Mouse (Mus musculus) T-cell, adult 2 months (primary cell): ENCODE measurements around the gene Ephx4.

Source experiments
- DNase-seq: peaks from one replicate; pipeline ENCODE4 v3.0.0; 2022; ENCODE audit warnings: low spot score

Gene Ephx4

GRCm38 (mm10) chr5:107434001-107434400 is 31.5 kb downstream of the Ephx4 start:
- DNase-seq, result no peak

- DNase-seq, result no peak
Measured at GRCm38 (mm10) chr5:107436185-107436584, 33.6 kb downstream of the Ephx4 start.

- DNase-seq, result no peak
Measured at GRCm38 (mm10) chr5:107436587-107437209, 34.2 kb downstream of the Ephx4 start.

- DNase-seq, result peak; percentile 90
Measured at GRCm38 (mm10) chr5:107437464-107438281, 35.1 kb downstream of the Ephx4 start, which contains the start of gene Btbd8. Btbd8 (plus strand) TSS chr5:107437997.

- no peak for DNase-seq
Measured at GRCm38 (mm10) chr5:107438353-107438752, 35.8 kb downstream of the Ephx4 start.

- no peak for DNase-seq
Measured at GRCm38 (mm10) chr5:107441881-107442280, 39.3 kb downstream of the Ephx4 start.

GRCm38 (mm10) chr5:107444251-107444650 is 41.7 kb downstream of the Ephx4 start:
- no peak for DNase-seq

- no peak for DNase-seq
Measured at GRCm38 (mm10) chr5:107447977-107448376, 45.4 kb downstream of the Ephx4 start.

GRCm38 (mm10) chr5:107448784-107449183 is 46.2 kb downstream of the Ephx4 start:
- DNase-seq, result no peak

GRCm38 (mm10) chr5:107449620-107450019 is 47.1 kb downstream of the Ephx4 start:
- DNase-seq, result no peak

- DNase-seq, result no peak
Measured at GRCm38 (mm10) chr5:107450299-107450698, 47.8 kb downstream of the Ephx4 start.

- no peak for DNase-seq
Measured at GRCm38 (mm10) chr5:107462147-107463076, 59.9 kb downstream of the Ephx4 start.

- no peak for DNase-seq
Measured at GRCm38 (mm10) chr5:107466501-107466900, 64.0 kb downstream of the Ephx4 start.

GRCm38 (mm10) chr5:107467098-107467497 is 64.6 kb downstream of the Ephx4 start:
- no peak for DNase-seq

- DNase-seq, result no peak
Measured at GRCm38 (mm10) chr5:107470600-107471329, 68.2 kb downstream of the Ephx4 start.
